Comparison of ENCODE assay signal across 8 mouse cellular contexts in the genomic region with DNA sequence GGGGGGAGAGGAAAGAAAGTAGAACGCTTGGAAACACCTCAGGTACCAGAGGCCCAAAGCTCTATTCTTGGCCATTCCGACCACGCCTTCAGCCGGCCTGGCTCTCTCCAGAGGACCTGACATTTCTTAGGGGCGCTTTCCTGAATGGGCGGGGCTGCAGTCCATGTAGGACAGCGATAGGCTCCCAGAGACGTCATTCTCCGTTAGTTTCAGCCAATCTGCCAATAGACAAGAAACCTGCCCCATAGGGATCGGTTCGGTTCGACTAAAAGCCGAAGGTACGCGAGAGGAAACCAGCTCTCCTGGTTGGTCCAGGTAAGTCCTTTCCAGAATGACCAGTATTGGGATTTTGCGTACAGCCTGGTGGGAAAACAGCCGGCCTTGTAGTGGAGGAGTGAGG. TPM values are rescaled to one million over a fixed set of nuclear protein-coding genes. Genes with fewer than 3 reads are reported as not detected.
A peak's percentile ranks its signal among the peaks of the same experiment; 100 is the strongest.
DNase-seq lines count a peak whose midpoint lies in the region; ATAC-seq and TF ChIP-seq lines count a peak whose summit lies in the region.

No protein-coding gene starts in this region.

- DNase-seq in NIH3T3 (ENCODE audit: low read depth), result peak; percentile 93
- DNase-seq in cerebellum, adult 8-10 months, result peak; percentile 95
- peak; percentile 68 for DNase-seq in forelimb bud, embryonic 11.5 days (ENCODE audit: low read depth, low spot score)
- DNase-seq in layer of hippocampus, adult 9-10 months (ENCODE audit: low spot score), result peak; percentile 82
- peak; percentile 90 for DNase-seq in lung, adult 2 months
- DNase-seq in ovary, postnatal 36 days (ENCODE audit: low spot score), result peak; percentile 83
- no peak for DNase-seq in thymus, postnatal 10 days (ENCODE audit: low spot score in 2 of 2)

- H3K4me3 ChIP-seq in lung, adult 2 months (replicated peaks; ENCODE audit: extremely low read depth, low read depth, low read length), result peak overlapping the region; percentile 47

- TF ChIP-seq POLR2A in lung, adult 2 months (IDR thresholded peaks at IDR 0.05; ENCODE audit: borderline replicate concordance, extremely low read depth, low read depth, low read length), result no peak

- ATAC-seq in hematopoietic stem cell, adult 5-6 weeks (replicated peaks in 1 of 2; ENCODE audit: insufficient read depth in 1 of 2, low FRiP score in 2 of 2, low TSS enrichment in 1 of 2, low read depth in 1 of 2, poor library complexity in 2 of 2, severe bottlenecking in 2 of 2), result peak; percentile 43 to 57; a peak in 2 of 4 replicates

- H3K4me1 ChIP-seq in lung, adult 2 months (ENCODE audit: control insufficient read depth, insufficient read depth, low read length), result peaks cover 5% of the 10 kb centered on the region; the same call in 1 of the 2 replicates

- 9% methylated on average over 17 of the region's 17 CpGs for WGBS in lung, adult 2 months

- TF ChIP-seq CTCF in lung, adult 2 months (IDR thresholded peaks at IDR 0.05; ENCODE audit: insufficient read depth, low read length), result no peak

RNA-seq across cellular contexts. Expression of a gene that starts 7.0 kb away (rescaled TPM):
- not detected in 2 replicates for total RNA-seq in hematopoietic stem cell, adult 5-6 weeks (2017)
- polyA plus RNA-seq in lung, adult 2 months (2012; rRNA removed), result 0.53 and 1,347 TPM in 2 replicates

RNA-seq across cellular contexts. Expression of a gene that starts 22.0 kb away (rescaled TPM):
- total RNA-seq in hematopoietic stem cell, adult 5-6 weeks (2017), result 13.6 and 18.7 TPM in 2 replicates
- 90.2 and 103 TPM in 2 replicates for polyA plus RNA-seq in lung, adult 2 months (2012; rRNA removed)

RNA-seq across cellular contexts. Expression of a gene that starts 36.1 kb away (rescaled TPM):
- total RNA-seq in hematopoietic stem cell, adult 5-6 weeks (2017), result not detected in 2 replicates
- 41.1 and 48.0 TPM in 2 replicates for polyA plus RNA-seq in lung, adult 2 months (2012; rRNA removed)

RNA-seq across cellular contexts. Expression of a gene that starts 59.6 kb away (rescaled TPM):
- total RNA-seq in hematopoietic stem cell, adult 5-6 weeks (2017), result 4.8 and 5.3 TPM in 2 replicates
- polyA plus RNA-seq in lung, adult 2 months (2012; rRNA removed), result 46.8 and 49.8 TPM in 2 replicates

Comparison
In these comparisons a context has a peak if more than half of its experiments do, and no peak if none do; other contexts are left out.
1. DNase-seq: peak in NIH3T3 (single experiment), cerebellum, adult 8-10 months (single experiment), forelimb bud, embryonic 11.5 days (single experiment), layer of hippocampus, adult 9-10 months (single experiment), lung, adult 2 months (single experiment) and ovary, postnatal 36 days (single experiment); none in thymus, postnatal 10 days (0 of 2).